Mouse (Mus musculus) stomach, postnatal 0 days (tissue): ENCODE data around the gene Zfp536.

Experiments used
- CTCF ChIP-seq: IDR thresholded peaks from 2 replicates; pipeline ENCODE4 v1.5.1; 2016; ENCODE audit warnings: antibody characterized with exemption, low read depth, mild to moderate bottlenecking, moderate library complexity
- EP300 ChIP-seq: optimal IDR thresholded peaks from 2 replicates; pipeline ENCODE3; 2016; ENCODE audit warnings: antibody characterized with exemption

GRCm38 (mm10) chr7:37733996-37734395, 39.4 kb downstream of the Zfp536 start:
- TF ChIP-seq CTCF (no peak), EP300 (no peak)
